Mouse (Mus musculus) intestine, embryonic 14.5 days (tissue): Measurements from ENCODE around the gene Tedc2. TPM values are rescaled to one million over a fixed set of nuclear protein-coding genes. Genes with fewer than 3 reads are reported as not detected.

Experiments
- ATAC-seq: fragments of 200-750 bp; cut with Nextera tagmentation; replicated peaks from 2 replicates; pipeline ENCODE4 v1.8.0; 2017; ENCODE audit warnings: low read depth, moderate number of reproducible peaks, moderate TSS enrichment, moderate library complexity; ENCODE audit not compliant: low FRiP score, low TSS enrichment
- DNase-seq: peaks from one replicate; pipeline ENCODE4 v3.0.0-alpha.2; 2018; ENCODE audit warnings: low spot score
- H3K27ac ChIP-seq: fragments of 300-500 bp; sonication (generic); 2 replicates; pipeline ENCODE4 v1.5.1; 2014; ENCODE audit warnings: low read depth, mild to moderate bottlenecking, control low read depth
- H3K27me3 ChIP-seq: fragments of 300-500 bp; sonication (generic); replicated peaks from 2 replicates; pipeline ENCODE4 v1.6.1; 2014; ENCODE audit warnings: low read length, control low read depth; ENCODE audit not compliant: control insufficient read depth, insufficient read depth
- H3K36me3 ChIP-seq: fragments of 300-500 bp; sonication (generic); 2 replicates; pipeline ENCODE4 v1.6.1; 2014; ENCODE audit warnings: low read length, control low read depth; ENCODE audit not compliant: control insufficient read depth, insufficient read depth
- H3K4me1 ChIP-seq: fragments of 300-500 bp; sonication (generic); replicated peaks from 2 replicates; pipeline ENCODE4 v1.6.1; 2014; ENCODE audit warnings: low read length, control low read depth, mixed read lengths; ENCODE audit not compliant: control insufficient read depth, insufficient read depth
- H3K4me2 ChIP-seq: fragments of 300-500 bp; sonication (generic); 2 replicates; pipeline ENCODE4 v1.6.1; 2014; ENCODE audit warnings: low read length
- H3K4me3 ChIP-seq: fragments of 300-500 bp; sonication (generic); 2 replicates; pipeline ENCODE4 v1.5.1; 2014; ENCODE audit warnings: low read depth, low read length, control low read depth, mixed read lengths
- H3K9ac ChIP-seq: fragments of 300-500 bp; sonication (generic); 2 replicates; pipeline ENCODE4 v1.6.1; 2014; ENCODE audit warnings: mild to moderate bottlenecking, low read length
- H3K9me3 ChIP-seq: fragments of 300-500 bp; sonication (generic); 2 replicates; pipeline ENCODE4 v1.6.1; 2016; ENCODE audit warnings: low read length, control low read depth; ENCODE audit not compliant: control insufficient read depth
- WGBS: fragments of 180-500 bp; shearing (Covaris S2); extraction: QIAGEN DNeasy Blood & Tissue Kit; methylation state at CpG from one replicate; pipeline ENCODE4 v1.1.7; 2014; 5-methylcytosine and 5-hydroxymethylcytosine counted together
- microRNA-seq: library from miRNA; unstranded; fragments of <30 nt; microRNA quantifications from one replicate; pipeline ENCODE4, GENCODE M21; 2016
- polyA plus RNA-seq: library from polyadenylated mRNA; unstranded; fragments of >200 nt; fragmentation: Nextera tagmentation; extraction: Ambion mirVana; gene quantifications from 2 replicates; pipeline ENCODE4 v1.2.1, GENCODE M21; 2014

Gene Tedc2
- polyA plus RNA-seq, 1 experiment from 2014 or later, result 13.5 TPM

DNA sequence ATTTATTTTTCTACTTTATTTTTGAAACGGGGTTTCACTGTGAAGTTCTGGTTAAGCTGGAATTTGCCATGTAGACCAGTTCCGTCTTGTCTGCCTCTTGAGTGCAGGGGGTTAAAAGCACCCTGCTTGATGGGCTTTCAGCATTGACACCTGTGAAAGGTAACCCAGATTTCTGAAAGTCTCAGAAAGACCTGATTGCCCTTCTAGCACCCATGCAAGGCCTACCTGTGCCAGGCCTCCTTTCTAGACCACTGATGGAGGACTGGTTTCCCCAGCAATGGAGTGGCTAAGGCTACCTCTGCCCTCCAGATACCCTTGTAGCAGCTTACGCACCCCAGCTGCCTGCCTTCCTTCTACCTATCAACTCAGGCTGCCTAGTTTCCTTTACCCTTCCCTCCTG lies 50.5 kb downstream of the Tedc2 start:
- peaks cover 23% of the 10 kb centered on the region for H3K36me3 ChIP-seq
- peak overlapping the region; percentile 84 for H3K9ac ChIP-seq
- DNase-seq (no peak), ATAC-seq (no peak)
- H3K4me2 ChIP-seq, result peak overlapping the region; percentile 88
- H3K4me3 ChIP-seq, result peak overlapping the region; percentile 74
- no peaks in the 10 kb centered on the region for H3K27me3 ChIP-seq
- WGBS, result 61% methylated on average over 3 of the region's 3 CpGs
- H3K27ac ChIP-seq, result no peak overlapping the region
- no peaks in the 10 kb centered on the region for H3K9me3 ChIP-seq
- H3K4me1 ChIP-seq, result peaks cover 13% of the 10 kb centered on the region

- Histone ChIP-seq H3K36me3 (peaks cover 29% of the 10 kb centered on the region), H3K9ac (peak within 1 kb of the TSS; percentile 84), H3K4me3 (peak within 1 kb of the TSS; percentile 74), H3K27me3 (no peaks in the 10 kb centered on the region), H3K27ac (peak within 1 kb of the TSS; percentile 94), H3K9me3 (no peaks in the 10 kb centered on the region), H3K4me1 (peaks cover 13% of the 10 kb centered on the region), H3K4me2 (peak within 1 kb of the TSS; percentile 88)
- WGBS, result under 1% methylated on average over 58 of the region's 58 CpGs
- ATAC-seq (peak; percentile 89), DNase-seq (peak; percentile 98)
These were observed 51.2 kb downstream of the Tedc2 start, which contains the start of gene Atp6v0c for GRCm38 (mm10) chr17:24169317-24170065. Atp6v0c (minus strand) TSS chr17:24169702.

DNA sequence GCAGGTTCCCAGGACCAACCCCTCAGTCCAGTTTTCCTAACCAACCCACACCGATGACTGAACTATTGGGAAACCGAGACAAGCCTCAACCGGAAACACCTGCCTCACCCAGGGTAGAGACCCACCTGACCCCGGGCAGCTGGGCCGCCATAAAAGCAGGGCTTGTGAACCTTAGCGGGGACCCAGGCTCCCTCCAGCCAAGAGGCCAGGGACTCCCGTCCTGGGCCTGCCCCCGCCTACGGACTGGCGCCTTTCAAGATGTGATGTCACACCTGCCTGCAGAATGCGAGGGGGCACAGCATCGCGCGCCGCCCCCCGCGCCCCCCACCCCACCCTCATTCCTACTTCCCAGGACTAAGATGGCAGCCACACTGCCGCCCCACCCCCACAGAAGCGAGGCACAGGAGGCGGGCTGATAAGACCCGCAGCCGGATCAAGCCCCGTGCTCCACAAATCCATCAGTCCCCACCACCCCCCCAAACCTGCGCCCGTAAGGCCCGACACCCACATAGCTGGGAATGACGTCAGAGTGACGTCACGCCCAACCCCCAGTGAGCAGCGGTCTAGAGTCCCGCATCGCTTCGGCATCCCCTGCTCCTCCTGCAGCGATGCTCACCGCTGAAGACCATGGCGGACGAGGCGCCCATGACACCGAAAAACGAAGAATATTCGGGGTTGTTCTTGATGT lies 51.9 kb downstream of the Tedc2 start:
- peak; percentile 59 for ATAC-seq
- Histone ChIP-seq H3K9me3 (no peaks in the 10 kb centered on the region), H3K4me1 (peaks cover 13% of the 10 kb centered on the region), H3K27me3 (no peaks in the 10 kb centered on the region), H3K27ac (peak overlapping the region; percentile 94), H3K4me2 (peak overlapping the region; percentile 88), H3K36me3 (peaks cover 31% of the 10 kb centered on the region), H3K9ac (peak overlapping the region; percentile 84), H3K4me3 (peak overlapping the region; percentile 74)
- peak; percentile 89 for DNase-seq
- WGBS, result under 1% methylated on average over 38 of the region's 41 CpGs

- Histone ChIP-seq H3K4me1 (peaks cover 14% of the 10 kb centered on the region), H3K4me3 (peak overlapping the region; percentile 74), H3K9me3 (no peaks in the 10 kb centered on the region), H3K36me3 (peaks cover 31% of the 10 kb centered on the region), H3K4me2 (peak overlapping the region; percentile 88), H3K9ac (peak overlapping the region; percentile 84), H3K27me3 (no peaks in the 10 kb centered on the region), H3K27ac (peak overlapping the region; percentile 94; the same call in 1 of the 2 replicates)
- no peak for DNase-seq
- no peak for ATAC-seq
- 49% methylated on average over 7 of the region's 7 CpGs for WGBS
These were observed 52.7 kb downstream of the Tedc2 start for GRCm38 (mm10) chr17:24167891-24168505.

DNA sequence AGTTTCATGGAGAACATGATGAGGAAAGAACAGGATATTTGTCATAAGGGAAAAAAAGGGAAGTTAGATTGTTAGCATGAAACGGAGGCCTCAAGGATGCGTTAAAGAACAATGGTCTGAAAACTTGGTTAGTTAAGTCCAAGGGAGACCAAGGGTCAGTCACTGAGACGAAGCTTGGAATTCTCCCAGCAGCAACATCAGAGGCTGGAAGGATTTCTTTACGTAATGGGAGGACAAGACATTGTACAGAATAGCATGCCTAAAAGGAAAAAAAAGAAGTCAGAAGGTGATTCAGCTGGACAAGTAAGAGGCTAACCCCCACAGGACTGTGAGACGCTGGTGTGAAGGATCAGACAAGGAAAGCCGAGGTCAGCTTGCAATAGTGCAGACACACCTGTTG lies 53.5 kb downstream of the Tedc2 start:
- no peak overlapping the region for H3K4me2 ChIP-seq
- WGBS, result 88% methylated on average over 6 of the region's 6 CpGs

More for the DNA sequence above, 53.5 kb downstream of the Tedc2 start:
- Histone ChIP-seq H3K27me3 (no peaks in the 10 kb centered on the region), H3K36me3 (peaks cover 31% of the 10 kb centered on the region), H3K4me1 (peaks cover 21% of the 10 kb centered on the region), H3K27ac (no peak overlapping the region), H3K9me3 (no peaks in the 10 kb centered on the region), H3K9ac (no peak overlapping the region), H3K4me3 (no peak overlapping the region)
- DNase-seq (no peak), ATAC-seq (no peak)

Small RNAs within 50 kb of the gene (microRNA-seq; reads per million reads assigned to microRNA genes)
- gene Mir5134, result 2.1 reads per million, percentile 23 among the genes with 10 or more reads in this experiment
- gene Mir6965, result 1.2 reads per million, percentile 10 among the genes with 10 or more reads in this experiment

Other genes with a start within 250 kb of the Tedc2 start
- 0.12 TPM in 1 of 2 replicates, not detected in the other for gene Prss30, start 240.3 kb downstream of the Tedc2 start, polyA plus RNA-seq
- not detected in 2 replicates for gene Prss22, start 222.8 kb downstream of the Tedc2 start, polyA plus RNA-seq
- 0.28 and 0.43 TPM in 2 replicates for gene Prss27, start 182.7 kb downstream of the Tedc2 start, polyA plus RNA-seq
- 52.8 and 61.2 TPM in 2 replicates for gene Kctd5, start 147.4 kb downstream of the Tedc2 start, polyA plus RNA-seq
- gene Pdpk1, start 69.9 kb downstream of the Tedc2 start, polyA plus RNA-seq, result 35.3 and 39.2 TPM in 2 replicates
- 27.1 and 28.0 TPM in 2 replicates for gene Amdhd2, start 57.1 kb downstream of the Tedc2 start, polyA plus RNA-seq
- gene Atp6v0c, start 51.1 kb downstream of the Tedc2 start, polyA plus RNA-seq, result 556 and 564 TPM in 2 replicates
- gene Tbc1d24, start 15.3 kb downstream of the Tedc2 start, polyA plus RNA-seq, result 4.8 and 5.8 TPM in 2 replicates
- 7.8 and 8.7 TPM in 2 replicates for gene Ntn3, start 11.3 kb downstream of the Tedc2 start, polyA plus RNA-seq
- gene Ccnf, start 30.6 kb upstream of the Tedc2 start, polyA plus RNA-seq, result 59.8 and 65.5 TPM in 2 replicates
- gene Abca17, start 130.2 kb upstream of the Tedc2 start, polyA plus RNA-seq, result not detected in 2 replicates
- 12.8 and 15.5 TPM in 2 replicates for gene Abca3, start 131.1 kb upstream of the Tedc2 start, polyA plus RNA-seq
- 267 and 292 TPM in 2 replicates for gene Rnps1, start 193.7 kb upstream of the Tedc2 start, polyA plus RNA-seq
- 104 and 106 TPM in 2 replicates for gene Eci1, start 205.8 kb upstream of the Tedc2 start, polyA plus RNA-seq
- 2.4 TPM in 2 replicates for gene Dnase1l2, start 222.3 kb upstream of the Tedc2 start, polyA plus RNA-seq
- 23.2 and 23.8 TPM in 2 replicates for gene E4f1, start 249.5 kb upstream of the Tedc2 start, polyA plus RNA-seq
- 73.1 and 81.0 TPM in 2 replicates for gene Pgp, start 249.5 kb upstream of the Tedc2 start, polyA plus RNA-seq